Mouse (Mus musculus): ENCODE results near the gene Lingo1. TPM values are rescaled to one million over a fixed set of nuclear protein-coding genes. Genes with fewer than 3 reads are reported as not detected.

Lingo1 gene
- under 0.01 and 0.13 TPM in 2 replicates for total RNA-seq (2014; rRNA removed)
- 0.09 and 0.27 TPM in 2 replicates for polyA plus RNA-seq (2012; rRNA removed)

- Histone ChIP-seq H3K27ac (replicated peaks; ENCODE audit: insufficient read depth, low read depth, low read length) (no peak within 1 kb of the TSS), H3K36me3 (ENCODE audit: control insufficient read depth, insufficient read depth, low read length) (no peaks in the 10 kb centered on the region), H3K4me3 (ENCODE audit: insufficient read depth, low read depth, low read length) (no peak within 1 kb of the TSS), H3K27me3 (ENCODE audit: control insufficient read depth, insufficient read depth, low read length) (peaks cover 6% of the 10 kb centered on the region), H3K9ac (ENCODE audit: low read depth, low read length) (no peak within 1 kb of the TSS), H3K4me1 (ENCODE audit: control insufficient read depth, insufficient read depth, low read length) (no peaks in the 10 kb centered on the region), H3K79me2 (ENCODE audit: control insufficient read depth, insufficient read depth, low read length) (no peaks in the 10 kb centered on the region)
- TF ChIP-seq POLR2A (IDR thresholded peaks at IDR 0.05; ENCODE audit: extremely low read depth, insufficient read depth, low read length) (no peak), CTCF (IDR thresholded peaks at IDR 0.05; ENCODE audit: low read depth, low read length) (no peak)
- 3% methylated on average over 76 of the region's 88 CpGs for WGBS
- no peak for DNase-seq (ENCODE audit: extremely low read depth, low read depth, low spot score)
These were observed at the start of gene Lingo1 for GRCm38 (mm10) chr9:56795721-56796655. Lingo1 (minus strand) TSS chr9:56796468.

- Histone ChIP-seq H3K4me3 (ENCODE audit: insufficient read depth, low read depth, low read length) (no peak overlapping the region), H3K9ac (ENCODE audit: low read depth, low read length) (no peak overlapping the region), H3K27ac (replicated peaks; ENCODE audit: insufficient read depth, low read depth, low read length) (no peak overlapping the region), H3K79me2 (ENCODE audit: control insufficient read depth, insufficient read depth, low read length) (no peaks in the 10 kb centered on the region), H3K36me3 (ENCODE audit: control insufficient read depth, insufficient read depth, low read length) (no peaks in the 10 kb centered on the region), H3K4me1 (ENCODE audit: control insufficient read depth, insufficient read depth, low read length) (peaks cover 3% of the 10 kb centered on the region), H3K27me3 (ENCODE audit: control insufficient read depth, insufficient read depth, low read length) (no peaks in the 10 kb centered on the region)
- no peak for TF ChIP-seq CTCF (IDR thresholded peaks at IDR 0.05; ENCODE audit: low read depth, low read length)
- no peak for TF ChIP-seq POLR2A (IDR thresholded peaks at IDR 0.05; ENCODE audit: extremely low read depth, insufficient read depth, low read length)
- DNase-seq (ENCODE audit: extremely low read depth, low read depth, low spot score) = no peak
- 73% methylated on average over 8 of the region's 8 CpGs for WGBS
These were observed 48.4 kb upstream of the Lingo1 start for GRCm38 (mm10) chr9:56844644-56845043.

GRCm38 (mm10) chr9:56843679-56844188 is 47.5 kb upstream of the Lingo1 start:
- H3K9ac ChIP-seq (ENCODE audit: low read depth, low read length) = no peak overlapping the region
- no peak overlapping the region for H3K4me3 ChIP-seq (ENCODE audit: insufficient read depth, low read depth, low read length)
- TF ChIP-seq CTCF (IDR thresholded peaks at IDR 0.05; ENCODE audit: low read depth, low read length) (peak; percentile 80), POLR2A (IDR thresholded peaks at IDR 0.05; ENCODE audit: extremely low read depth, insufficient read depth, low read length) (no peak)
- no peaks in the 10 kb centered on the region for H3K36me3 ChIP-seq (ENCODE audit: control insufficient read depth, insufficient read depth, low read length)
- no peaks in the 10 kb centered on the region for H3K27me3 ChIP-seq (ENCODE audit: control insufficient read depth, insufficient read depth, low read length)
- 39% methylated on average over 7 of the region's 7 CpGs for WGBS
- H3K4me1 ChIP-seq (ENCODE audit: control insufficient read depth, insufficient read depth, low read length) = peaks cover 2% of the 10 kb centered on the region; the same call in 1 of the 2 replicates
- H3K79me2 ChIP-seq (ENCODE audit: control insufficient read depth, insufficient read depth, low read length) = no peaks in the 10 kb centered on the region
- peak; percentile 41 for DNase-seq (ENCODE audit: extremely low read depth, low read depth, low spot score)
- H3K27ac ChIP-seq (replicated peaks; ENCODE audit: insufficient read depth, low read depth, low read length) = no peak overlapping the region

- TF ChIP-seq POLR2A (IDR thresholded peaks at IDR 0.05; ENCODE audit: extremely low read depth, insufficient read depth, low read length) (no peak), CTCF (IDR thresholded peaks at IDR 0.05; ENCODE audit: low read depth, low read length) (no peak)
- H3K79me2 ChIP-seq (ENCODE audit: control insufficient read depth, insufficient read depth, low read length) = no peaks in the 10 kb centered on the region
- H3K27ac ChIP-seq (replicated peaks; ENCODE audit: insufficient read depth, low read depth, low read length) = no peak overlapping the region
- no peak for DNase-seq (ENCODE audit: extremely low read depth, low read depth, low spot score)
- H3K4me3 ChIP-seq (ENCODE audit: insufficient read depth, low read depth, low read length) = no peak overlapping the region
- H3K4me1 ChIP-seq (ENCODE audit: control insufficient read depth, insufficient read depth, low read length) = no peaks in the 10 kb centered on the region
- whole genome bisulfite sequencing = 70% methylated on average over 3 of the region's 3 CpGs
- no peaks in the 10 kb centered on the region for H3K27me3 ChIP-seq (ENCODE audit: control insufficient read depth, insufficient read depth, low read length)
- H3K9ac ChIP-seq (ENCODE audit: low read depth, low read length) = no peak overlapping the region
- no peaks in the 10 kb centered on the region for H3K36me3 ChIP-seq (ENCODE audit: control insufficient read depth, insufficient read depth, low read length)
These were observed 46.0 kb upstream of the Lingo1 start for GRCm38 (mm10) chr9:56842303-56842719.

- no peaks in the 10 kb centered on the region for H3K4me1 ChIP-seq (ENCODE audit: control insufficient read depth, insufficient read depth, low read length)
These were observed 45.6 kb upstream of the Lingo1 start for GRCm38 (mm10) chr9:56841864-56842263.

More at GRCm38 (mm10) chr9:56841864-56842263, 45.6 kb upstream of the Lingo1 start:
- TF ChIP-seq POLR2A (IDR thresholded peaks at IDR 0.05; ENCODE audit: extremely low read depth, insufficient read depth, low read length) (no peak), CTCF (IDR thresholded peaks at IDR 0.05; ENCODE audit: low read depth, low read length) (no peak)
- H3K79me2 ChIP-seq (ENCODE audit: control insufficient read depth, insufficient read depth, low read length) = no peaks in the 10 kb centered on the region
- H3K9ac ChIP-seq (ENCODE audit: low read depth, low read length) = no peak overlapping the region
- H3K4me3 ChIP-seq (ENCODE audit: insufficient read depth, low read depth, low read length) = no peak overlapping the region
- DNase-seq (ENCODE audit: extremely low read depth, low read depth, low spot score) = peak; percentile 52
- no peaks in the 10 kb centered on the region for H3K27me3 ChIP-seq (ENCODE audit: control insufficient read depth, insufficient read depth, low read length)
- H3K27ac ChIP-seq (replicated peaks; ENCODE audit: insufficient read depth, low read depth, low read length) = no peak overlapping the region
- H3K36me3 ChIP-seq (ENCODE audit: control insufficient read depth, insufficient read depth, low read length) = no peaks in the 10 kb centered on the region

Data from liver, adult 2 months (tissue).